Mouse (Mus musculus) thymus, adult 2 months (tissue): ENCODE data around the gene Dock9.

ENCODE experiments used
- CTCF ChIP-seq: fragments of 200-500 bp; IDR thresholded peaks from 2 replicates; pipeline ENCODE4 v1.5.1; 2012; ENCODE audit warnings: mild to moderate bottlenecking, control low read depth, low read length, moderate library complexity, borderline replicate concordance; ENCODE audit not compliant: control insufficient read depth, poor library complexity, insufficient read depth; ENCODE audit errors: extremely low read depth
- POLR2A ChIP-seq: fragments of 200-500 bp; IDR thresholded peaks from 2 replicates; pipeline ENCODE4 v1.6.1; 2012; ENCODE audit warnings: mild to moderate bottlenecking, low read length, control low read depth, moderate library complexity; ENCODE audit not compliant: control insufficient read depth, poor library complexity, insufficient read depth; ENCODE audit errors: extremely low read depth

DNA sequence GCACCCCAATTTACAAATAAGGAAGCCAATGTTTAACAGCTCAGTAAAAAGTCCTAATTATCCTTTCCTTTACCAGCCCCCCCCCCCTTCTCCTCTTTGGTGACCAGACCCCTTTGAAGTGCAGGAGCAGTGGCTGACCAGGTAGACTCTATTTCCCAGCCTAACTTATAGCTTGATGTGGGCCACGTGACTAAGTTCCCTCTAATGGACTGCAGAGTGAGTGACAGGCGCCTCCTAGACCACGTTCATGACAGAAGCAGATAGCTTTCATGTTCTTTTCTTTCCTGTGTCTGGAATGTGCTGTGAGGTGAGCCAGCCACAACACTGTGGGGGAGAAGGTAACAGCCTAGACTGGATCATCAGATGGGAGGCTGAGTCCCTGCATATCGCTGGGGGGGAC, 186.1 kb downstream of the Dock9 start:
- TF ChIP-seq CTCF (no peak), POLR2A (no peak)
